Comparison of ENCODE assay signal across 24 mouse cellular contexts in the genomic region with DNA sequence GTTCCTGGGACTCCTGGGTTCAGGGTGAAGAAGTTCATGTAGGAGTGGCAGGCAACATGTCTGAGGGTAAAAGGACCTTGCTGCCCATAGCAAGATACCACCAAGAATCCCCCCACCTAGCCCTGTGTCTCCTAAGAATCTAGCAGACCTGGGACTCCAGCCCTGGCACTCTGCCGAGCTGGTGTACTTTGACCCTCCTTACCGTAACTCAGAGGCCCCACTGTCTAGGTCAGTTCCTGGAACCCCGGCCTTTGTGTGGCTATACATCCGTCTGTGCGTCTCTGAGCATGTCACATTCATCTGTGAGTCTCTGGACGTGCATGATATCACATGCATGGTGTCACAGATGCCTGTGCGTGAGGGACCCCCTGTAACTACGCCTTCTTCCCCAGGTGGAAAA. TPM values are rescaled to one million over a fixed set of nuclear protein-coding genes. Genes with fewer than 3 reads are reported as not detected.
DNase-seq lines count a peak whose midpoint lies in the region; ATAC-seq and TF ChIP-seq lines count a peak whose summit lies in the region.
"Had no signal": no experiment of that assay in that cellular context is flagged by ENCODE, and none has a peak within 500 bp of the region (broad histone marks: within the 10 kb centered on the region; RNA-seq: fewer than 3 reads in every experiment).

No protein-coding gene starts in this region.

- H3K4me3 ChIP-seq in intestine, embryonic 14.5 days (ENCODE audit: low read depth, low read length) = no peak overlapping the region
- no peak overlapping the region for H3K4me3 ChIP-seq in intestine, embryonic 15.5 days (replicated peaks)
- no peak overlapping the region for H3K4me3 ChIP-seq in gastrocnemius, adult 2 months
- no peak overlapping the region for H3K4me3 ChIP-seq in embryonic facial prominence, embryonic 10.5 days
- H3K4me3 ChIP-seq: embryonic facial prominence, embryonic 12.5 days; forebrain, embryonic 10.5 days; forebrain, embryonic 15.5 days; limb, embryonic 13.5 days; lung, embryonic 15.5 days; midbrain, embryonic 13.5 days had no signal

- 70% methylated on average over 8 of the region's 8 CpGs for WGBS in intestine, embryonic 14.5 days
- 54% methylated on average over 8 of the region's 8 CpGs for WGBS in intestine, embryonic 15.5 days
- WGBS in embryonic facial prominence, embryonic 10.5 days = 85% methylated on average over 8 of the region's 8 CpGs

- ATAC-seq in intestine, embryonic 14.5 days (replicated peaks; ENCODE audit: low FRiP score, low TSS enrichment, low read depth) = no peak; the same call in 1 of the 2 replicates
- ATAC-seq in intestine, embryonic 15.5 days = peak; percentile 88
- no peak for ATAC-seq in erythroid progenitor cell, adult 5-6 weeks (replicated peaks; ENCODE audit: low FRiP score, poor library complexity, severe bottlenecking)
- ATAC-seq: forebrain, embryonic 15.5 days; hindbrain, embryonic 16.5 days; midbrain, embryonic 13.5 days had no signal

- no peaks in the 10 kb centered on the region for H3K27me3 ChIP-seq in intestine, embryonic 14.5 days (replicated peaks; ENCODE audit: control insufficient read depth, insufficient read depth, low read length)
- H3K27me3 ChIP-seq in intestine, embryonic 15.5 days (replicated peaks) = no peaks in the 10 kb centered on the region
- no peaks in the 10 kb centered on the region for H3K27me3 ChIP-seq in embryonic facial prominence, embryonic 10.5 days (replicated peaks; ENCODE audit: low read depth, poor library complexity, severe bottlenecking)
- H3K27me3 ChIP-seq: embryonic facial prominence, embryonic 12.5 days; forebrain, embryonic 15.5 days; lung, embryonic 15.5 days; midbrain, embryonic 13.5 days had no signal

- H3K36me3 ChIP-seq in intestine, embryonic 14.5 days (ENCODE audit: control insufficient read depth, insufficient read depth, low read length) = no peaks in the 10 kb centered on the region
- no peaks in the 10 kb centered on the region for H3K36me3 ChIP-seq in intestine, embryonic 15.5 days
- H3K36me3 ChIP-seq in embryonic facial prominence, embryonic 10.5 days (replicated peaks) = no peaks in the 10 kb centered on the region
- H3K36me3 ChIP-seq: embryonic facial prominence, embryonic 12.5 days; forebrain, embryonic 10.5 days; forebrain, embryonic 15.5 days; limb, embryonic 13.5 days; lung, embryonic 15.5 days; midbrain, embryonic 13.5 days had no signal

- H3K9me3 ChIP-seq in intestine, embryonic 14.5 days (ENCODE audit: control insufficient read depth, low read length) = no peaks in the 10 kb centered on the region
- H3K9me3 ChIP-seq in intestine, embryonic 15.5 days = no peaks in the 10 kb centered on the region
- H3K9me3 ChIP-seq in embryonic facial prominence, embryonic 10.5 days = no peaks in the 10 kb centered on the region
- H3K9me3 ChIP-seq: embryonic facial prominence, embryonic 12.5 days; forebrain, embryonic 10.5 days; forebrain, embryonic 15.5 days; limb, embryonic 13.5 days; lung, embryonic 15.5 days; midbrain, embryonic 13.5 days had no signal

- intact Hi-C loops in gastrocnemius, adult 2 months (cut with DNase I) = no loop called here

- no peak overlapping the region for H3K9ac ChIP-seq in intestine, embryonic 14.5 days (ENCODE audit: low read length)
- H3K9ac ChIP-seq in intestine, embryonic 15.5 days = no peak overlapping the region
- H3K9ac ChIP-seq: embryonic facial prominence, embryonic 12.5 days; forebrain, embryonic 15.5 days; lung, embryonic 15.5 days; midbrain, embryonic 13.5 days had no signal

- no peak overlapping the region for H3K4me2 ChIP-seq in intestine, embryonic 14.5 days (ENCODE audit: low read length)
- H3K4me2 ChIP-seq in intestine, embryonic 15.5 days (replicated peaks) = peak overlapping the region; percentile 14; the same call in 1 of the 2 replicates
- H3K4me2 ChIP-seq: embryonic facial prominence, embryonic 12.5 days; forebrain, embryonic 15.5 days; limb, embryonic 13.5 days; liver, embryonic 11.5 days; lung, embryonic 15.5 days; midbrain, embryonic 13.5 days had no signal

- no peak for TF ChIP-seq CTCF in gastrocnemius, adult 2 months (IDR thresholded peaks at IDR 0.05)

- no peaks in the 10 kb centered on the region for H3K4me1 ChIP-seq in intestine, embryonic 14.5 days (replicated peaks; ENCODE audit: control insufficient read depth, insufficient read depth, low read length)
- H3K4me1 ChIP-seq in intestine, embryonic 15.5 days (replicated peaks) = peaks cover 12% of the 10 kb centered on the region; the same call in 1 of the 2 replicates
- no peaks in the 10 kb centered on the region for H3K4me1 ChIP-seq in embryonic facial prominence, embryonic 10.5 days
- H3K4me1 ChIP-seq: embryonic facial prominence, embryonic 12.5 days; forebrain, embryonic 15.5 days; lung, embryonic 15.5 days had no signal

- H3K27ac ChIP-seq in intestine, embryonic 14.5 days (ENCODE audit: low read depth) = no peak overlapping the region
- peak overlapping the region; percentile 61 for H3K27ac ChIP-seq in intestine, embryonic 15.5 days
- no peak overlapping the region for H3K27ac ChIP-seq in gastrocnemius, adult 2 months
- H3K27ac ChIP-seq in embryonic facial prominence, embryonic 10.5 days (replicated peaks) = no peak overlapping the region
- H3K27ac ChIP-seq: embryonic facial prominence, embryonic 12.5 days; forebrain, embryonic 10.5 days; forebrain, embryonic 15.5 days; kidney, postnatal 0 days; limb, embryonic 13.5 days; lung, embryonic 15.5 days; midbrain, embryonic 13.5 days had no signal

- DNase-seq in intestine, embryonic 14.5 days (ENCODE audit: low spot score) = peak; percentile 66
- DNase-seq in kidney, adult 9 months = peak; percentile 58
- DNase-seq in kidney, postnatal 36 days = peak; percentile 62 to 78
- DNase-seq in gastrocnemius, adult 2 months = no peak
- DNase-seq in embryonic facial prominence, embryonic 10.5 days (ENCODE audit: low spot score) = no peak
- DNase-seq in adrenal gland, postnatal 14 days = no peak
- DNase-seq: cerebellum, adult 9-10 months; cerebellum, postnatal 36 days; gastrocnemius, postnatal 36 days; heart, postnatal 14 days; lung, postnatal 36 days; right cerebral cortex, postnatal 25 days; spleen, adult 18-20 months had no signal

RNA-seq across cellular contexts. Expression of a gene that starts 34.1 kb away (rescaled TPM):
- 5.0 and 5.1 TPM in 2 replicates for polyA plus RNA-seq in intestine, embryonic 14.5 days (2014; fragmentation: Nextera tagmentation; extraction: Ambion mirVana)
- polyA plus RNA-seq in intestine, embryonic 15.5 days (2015; fragmentation: Nextera tagmentation; extraction: Ambion mirVana) = 5.1 and 5.7 TPM in 2 replicates
- 3.2 and 3.4 TPM in 2 replicates for total RNA-seq in erythroid progenitor cell, adult 5-6 weeks (2015; ENCODE audit: low replicate concordance)
- 1.0 and 5.3 TPM in 2 replicates for total RNA-seq in erythroid progenitor cell, adult 5-6 weeks (2017; ENCODE audit: low replicate concordance)
- 100 to 1,000 TPM in 1 of 2 experiments, 10 to 100 TPM in 1; 75.0 to 118 TPM for total RNA-seq in gastrocnemius, adult 2 months (2021)
- 1.7 and 2.2 TPM in 2 replicates for polyA plus RNA-seq in embryonic facial prominence, embryonic 10.5 days (2016; fragmentation: Nextera tagmentation; extraction: Ambion mirVana)
- total RNA-seq in adrenal gland, postnatal 14 days (2021) = 21.4 and 25.2 TPM in 2 replicates

Comparison
In these comparisons a context has a peak if more than half of its experiments do, and no peak if none do; other contexts are left out.
1. DNase-seq: peak in intestine, embryonic 14.5 days (single experiment), kidney, adult 9 months (single experiment) and kidney, postnatal 36 days (2 of 2); none in gastrocnemius, adult 2 months (single experiment), embryonic facial prominence, embryonic 10.5 days (single experiment) and adrenal gland, postnatal 14 days (single experiment).